In the genomic region with DNA sequence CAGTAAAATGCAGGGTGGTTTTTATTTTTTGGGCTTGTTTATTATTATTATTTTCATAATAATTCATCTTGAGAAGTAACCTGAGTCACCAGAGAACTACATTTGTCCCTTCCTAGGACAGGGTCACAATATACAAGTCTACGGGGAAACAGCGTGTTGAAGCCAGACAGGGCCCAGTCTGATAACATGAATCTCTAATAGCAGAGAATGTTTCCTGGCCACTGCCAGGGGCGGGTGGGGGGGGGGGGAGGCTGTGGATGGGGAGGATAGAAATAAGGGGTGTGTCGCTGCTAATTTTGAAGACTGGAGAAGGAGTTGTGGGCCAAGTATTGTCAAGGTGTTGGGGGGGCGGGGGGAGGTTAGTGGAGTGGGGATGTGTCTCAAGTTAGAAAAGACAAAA, we compare ENCODE assay signal across 17 mouse cellular contexts. TPM values are rescaled to one million over a fixed set of nuclear protein-coding genes. Genes with fewer than 3 reads are reported as not detected.
DNase-seq lines count a peak whose midpoint lies in the region; ATAC-seq and TF ChIP-seq lines count a peak whose summit lies in the region.
"Had no signal": no experiment of that assay in that cellular context is flagged by ENCODE, and none has a peak within 500 bp of the region (broad histone marks: within the 10 kb centered on the region; RNA-seq: fewer than 3 reads in every experiment).

No protein-coding gene starts in this region.

- 0 out of 2 replicates have a peak, but pooled peaks have one; percentile 14 for ATAC-seq in hindbrain, embryonic 16.5 days
- peak; percentile 79 for ATAC-seq in liver, embryonic 11.5 days (replicated peaks; ENCODE audit: low FRiP score)
- ATAC-seq in liver, embryonic 14.5 days (ENCODE audit: insufficient read depth) = peak; percentile 44; the same call in 1 of the 2 replicates
- ATAC-seq in megakaryocyte progenitor cell, adult 5-6 weeks (replicated peaks; ENCODE audit: poor library complexity) = peak; percentile 15; the same call in 1 of the 2 replicates
- ATAC-seq in heart, embryonic 12.5 days (ENCODE audit: insufficient number of reproducible peaks, low FRiP score) = no peak
- ATAC-seq: activated CD4-positive, CD25-positive, alpha-beta regulatory T cell, adult 4 months; Patski had no signal

- no peaks in the 10 kb centered on the region for H3K4me1 ChIP-seq in hindbrain, embryonic 16.5 days (ENCODE audit: control insufficient read depth, insufficient read depth, low read depth, low read length)
- peaks cover 21% of the 10 kb centered on the region for H3K4me1 ChIP-seq in hindbrain, embryonic 10.5 days (replicated peaks)
- H3K4me1 ChIP-seq in liver, embryonic 11.5 days (replicated peaks; ENCODE audit: control insufficient read depth, insufficient read depth, low read length) = peaks cover 30% of the 10 kb centered on the region
- H3K4me1 ChIP-seq in liver, embryonic 14.5 days (replicated peaks; ENCODE audit: control insufficient read depth in 2 of 2, insufficient read depth in 2 of 2, low read length in 1 of 2) = peaks cover 42 to 54% of the 10 kb centered on the region in 2 experiments
- H3K4me1 ChIP-seq in heart, embryonic 12.5 days (replicated peaks) = peaks cover 7% of the 10 kb centered on the region

- no peaks in the 10 kb centered on the region for H3K36me3 ChIP-seq in hindbrain, embryonic 16.5 days (ENCODE audit: control insufficient read depth, insufficient read depth, low read length)
- H3K36me3 ChIP-seq in hindbrain, embryonic 10.5 days = no peaks in the 10 kb centered on the region
- H3K36me3 ChIP-seq in liver, embryonic 11.5 days (ENCODE audit: control insufficient read depth, insufficient read depth, low read length) = no peaks in the 10 kb centered on the region
- H3K36me3 ChIP-seq in liver, embryonic 14.5 days (replicated peaks; ENCODE audit: control insufficient read depth, insufficient read depth, low read depth) = no peaks in the 10 kb centered on the region
- no peaks in the 10 kb centered on the region for H3K36me3 ChIP-seq in heart, embryonic 12.5 days
- H3K36me3 ChIP-seq: embryonic facial prominence, embryonic 10.5 days; hindbrain, embryonic 15.5 days had no signal

- no peak for DNase-seq in hindbrain, embryonic 10.5 days (ENCODE audit: low spot score)
- no peak for DNase-seq in liver, embryonic 11.5 days (ENCODE audit: low spot score)
- DNase-seq in liver, embryonic 14.5 days (ENCODE audit: low read depth in 3 of 3, low spot score in 3 of 3) = no peak
- DNase-seq in right cerebral cortex, postnatal 25 days = no peak
- DNase-seq: adrenal gland, postnatal 25 days; cerebellum, adult 18-20 months; forebrain, postnatal 0 days; gastrocnemius, postnatal 14 days; heart, adult 2 months had no signal

- no peak overlapping the region for H3K9ac ChIP-seq in hindbrain, embryonic 16.5 days (ENCODE audit: low read depth, low read length)
- no peak overlapping the region for H3K9ac ChIP-seq in liver, embryonic 11.5 days (ENCODE audit: low read depth, low read length)
- H3K9ac ChIP-seq in liver, embryonic 14.5 days (replicated peaks) = no peak overlapping the region
- H3K9ac ChIP-seq in heart, embryonic 12.5 days = no peak overlapping the region
- H3K9ac ChIP-seq: forebrain, postnatal 0 days; hindbrain, embryonic 15.5 days had no signal

- TF ChIP-seq EP300 in liver, embryonic 14.5 days (IDR thresholded peaks at IDR 0.05; ENCODE audit: low read depth) = no peak

- no peak overlapping the region for H3K27ac ChIP-seq in hindbrain, embryonic 16.5 days (ENCODE audit: low read depth, low read length)
- no peak overlapping the region for H3K27ac ChIP-seq in hindbrain, embryonic 10.5 days
- H3K27ac ChIP-seq in liver, embryonic 11.5 days (ENCODE audit: low read depth, low read length) = peak overlapping the region; percentile 84
- H3K27ac ChIP-seq in liver, embryonic 14.5 days = peak overlapping the region; percentile 38
- no peak overlapping the region for H3K27ac ChIP-seq in heart, embryonic 12.5 days (ENCODE audit: poor library complexity, severe bottlenecking)
- H3K27ac ChIP-seq: embryonic facial prominence, embryonic 10.5 days; heart, adult 2 months; hindbrain, embryonic 15.5 days had no signal

- TF ChIP-seq CTCF in liver, embryonic 14.5 days (IDR thresholded peaks at IDR 0.05; ENCODE audit: low read depth) = no peak

- H3K4me3 ChIP-seq in hindbrain, embryonic 16.5 days (ENCODE audit: low read length) = no peak overlapping the region
- no peak overlapping the region for H3K4me3 ChIP-seq in hindbrain, embryonic 10.5 days
- no peak overlapping the region for H3K4me3 ChIP-seq in liver, embryonic 11.5 days (ENCODE audit: low read depth, low read length)
- no peak overlapping the region for H3K4me3 ChIP-seq in liver, embryonic 14.5 days (ENCODE audit: insufficient read depth in 1 of 2, low read depth in 2 of 2, low read length in 2 of 2)
- no peak overlapping the region for H3K4me3 ChIP-seq in heart, embryonic 12.5 days
- H3K4me3 ChIP-seq: embryonic facial prominence, embryonic 10.5 days; heart, adult 2 months; hindbrain, embryonic 15.5 days had no signal

- H3K9me3 ChIP-seq in hindbrain, embryonic 16.5 days (ENCODE audit: control insufficient read depth, low read length) = no peaks in the 10 kb centered on the region
- H3K9me3 ChIP-seq in hindbrain, embryonic 10.5 days = no peaks in the 10 kb centered on the region
- H3K9me3 ChIP-seq in liver, embryonic 11.5 days (ENCODE audit: control insufficient read depth, low read length) = no peaks in the 10 kb centered on the region
- H3K9me3 ChIP-seq in liver, embryonic 14.5 days (ENCODE audit: control insufficient read depth, low read length) = no peaks in the 10 kb centered on the region
- H3K9me3 ChIP-seq in heart, embryonic 12.5 days (replicated peaks) = no peaks in the 10 kb centered on the region
- H3K9me3 ChIP-seq: embryonic facial prominence, embryonic 10.5 days; hindbrain, embryonic 15.5 days had no signal

- H3K27me3 ChIP-seq in hindbrain, embryonic 16.5 days (replicated peaks; ENCODE audit: control insufficient read depth, insufficient read depth, low read length) = no peaks in the 10 kb centered on the region
- peaks cover 32% of the 10 kb centered on the region for H3K27me3 ChIP-seq in hindbrain, embryonic 10.5 days (ENCODE audit: insufficient read depth, poor library complexity, severe bottlenecking)
- H3K27me3 ChIP-seq in liver, embryonic 11.5 days (replicated peaks; ENCODE audit: control insufficient read depth, insufficient read depth, low read length) = no peaks in the 10 kb centered on the region
- H3K27me3 ChIP-seq in liver, embryonic 14.5 days (ENCODE audit: control insufficient read depth, insufficient read depth, low read length) = no peaks in the 10 kb centered on the region
- 0 out of 2 replicates have a peak, but pooled peaks cover 1% of the 10 kb centered on the region for H3K27me3 ChIP-seq in heart, embryonic 12.5 days (replicated peaks)
- H3K27me3 ChIP-seq: hindbrain, embryonic 15.5 days; Patski had no signal

- 44% methylated on average over 5 of the region's 5 CpGs for WGBS in hindbrain, embryonic 16.5 days
- 60% methylated on average over 5 of the region's 5 CpGs for WGBS in hindbrain, embryonic 10.5 days
- WGBS in liver, embryonic 11.5 days = 36% methylated on average over 5 of the region's 5 CpGs
- 26% methylated on average over 5 of the region's 5 CpGs for WGBS in liver, embryonic 14.5 days (ENCODE audit: insufficient replicate concordance)
- 30% methylated on average over 5 of the region's 5 CpGs for WGBS in heart, embryonic 12.5 days

- no peak overlapping the region for H3K4me2 ChIP-seq in hindbrain, embryonic 16.5 days (ENCODE audit: low read length)
- H3K4me2 ChIP-seq in liver, embryonic 11.5 days = peak overlapping the region; percentile 40
- peak overlapping the region; percentile 6 for H3K4me2 ChIP-seq in liver, embryonic 14.5 days (ENCODE audit: low read depth)
- H3K4me2 ChIP-seq in heart, embryonic 12.5 days = no peak overlapping the region
- H3K4me2 ChIP-seq: heart, embryonic 11.5 days; hindbrain, embryonic 15.5 days had no signal

RNA-seq across cellular contexts. Expression of a gene that starts 6.5 kb away (rescaled TPM):
- polyA plus RNA-seq in hindbrain, embryonic 16.5 days (2015; fragmentation: Nextera tagmentation; extraction: Ambion mirVana) = 49.0 and 59.3 TPM in 2 replicates
- polyA plus RNA-seq in hindbrain, embryonic 10.5 days (2016; fragmentation: Nextera tagmentation; extraction: Ambion mirVana) = 26.2 and 52.1 TPM in 2 replicates
- 233 and 245 TPM in 2 replicates for polyA plus RNA-seq in liver, embryonic 11.5 days (2014; fragmentation: Nextera tagmentation; extraction: Ambion mirVana)
- 226 and 293 TPM in 2 replicates for polyA plus RNA-seq in liver, embryonic 14.5 days (2012; rRNA removed)
- 357 and 375 TPM in 2 replicates for polyA plus RNA-seq in liver, embryonic 14.5 days (2014; fragmentation: Nextera tagmentation; extraction: Ambion mirVana)
- total RNA-seq in megakaryocyte progenitor cell, adult 5-6 weeks (2015) = 183 and 199 TPM in 2 replicates
- 212 and 243 TPM in 2 replicates for total RNA-seq in megakaryocyte progenitor cell, adult 5-6 weeks (2017)
- 9.3 and 11.6 TPM in 2 replicates for polyA plus RNA-seq in heart, embryonic 12.5 days (2016; fragmentation: Nextera tagmentation; extraction: Ambion mirVana)

Comparison
In these comparisons a context has a peak if more than half of its experiments do, and no peak if none do; other contexts are left out.
1. H3K27ac ChIP-seq: peak in liver, embryonic 11.5 days (single experiment) and liver, embryonic 14.5 days (single experiment); none in hindbrain, embryonic 16.5 days (single experiment), hindbrain, embryonic 10.5 days (single experiment) and heart, embryonic 12.5 days (single experiment).
2. H3K4me2 ChIP-seq: peak in liver, embryonic 11.5 days (single experiment) and liver, embryonic 14.5 days (single experiment); none in hindbrain, embryonic 16.5 days (single experiment) and heart, embryonic 12.5 days (single experiment).